Mouse (Mus musculus) left cerebral cortex, postnatal 25 days (tissue): Measurements from ENCODE around the gene Iqcd. TPM values are rescaled to one million over a fixed set of nuclear protein-coding genes. Genes with fewer than 3 reads are reported as not detected.

Source experiments
- DNase-seq, 2 experiments: peaks; one replicate each; pipeline ENCODE4 v3.0.0; 2022; ENCODE audit warnings: low spot score in 2 of 2, mixed read lengths in 1 of 2
- intact Hi-C: fragments of 180-260 bp; cut with DNase I; formaldehyde crosslinking; loops from one replicate; pipeline ENCODE4 v1.15.1; 2025
- total RNA-seq, 2 experiments: library from RNA; stranded (reverse); gene quantifications; 2 replicates each; pipeline ENCODE4 v1.2.3; 2021

Gene Iqcd
- total RNA-seq, 2 experiments from 2014 or later: 0.32 to 0.48 TPM

- intact Hi-C loops: no loop called here
- DNase-seq: no peak
These were observed 19.0 kb upstream of the Iqcd start for GRCm38 (mm10) chr5:120569791-120570190.

- intact Hi-C loops: no loop called here
- DNase-seq: no peak
These were observed 18.4 kb upstream of the Iqcd start for GRCm38 (mm10) chr5:120570289-120570897.

- DNase-seq: no peak
- intact Hi-C loops: no loop called here
These were observed 17.6 kb upstream of the Iqcd start for GRCm38 (mm10) chr5:120571056-120571740.

- intact Hi-C loops: no loop called here
- DNase-seq: no peak
These were observed 14.2 kb upstream of the Iqcd start for GRCm38 (mm10) chr5:120574469-120575063.

- intact Hi-C loops: no loop called here
- no peak for DNase-seq
These were observed 12.0 kb upstream of the Iqcd start for GRCm38 (mm10) chr5:120576781-120577301.

- no peak for DNase-seq
- intact Hi-C loops: no loop called here
These were observed 10.8 kb upstream of the Iqcd start for GRCm38 (mm10) chr5:120577935-120578441.

GRCm38 (mm10) chr5:120578504-120579081, 10.2 kb upstream of the Iqcd start:
- DNase-seq: no peak
- intact Hi-C loops: no loop called here

GRCm38 (mm10) chr5:120579211-120579897, 9.5 kb upstream of the Iqcd start:
- intact Hi-C loops: no loop called here
- no peak for DNase-seq

- DNase-seq: no peak
- intact Hi-C loops: no loop called here
These were observed 8.8 kb upstream of the Iqcd start for GRCm38 (mm10) chr5:120579898-120580626.

GRCm38 (mm10) chr5:120582002-120582401, 6.8 kb upstream of the Iqcd start:
- no peak for DNase-seq
- intact Hi-C loops: no loop called here

GRCm38 (mm10) chr5:120583511-120583910, 5.3 kb upstream of the Iqcd start:
- intact Hi-C loops: no loop called here
- no peak for DNase-seq

- no peak for DNase-seq
- intact Hi-C loops: loop anchor here (5.0 kb wide), 1 partner anchor 83 kb away; the partner anchor contains the start of gene Plbd2
These were observed 3.8 kb upstream of the Iqcd start for GRCm38 (mm10) chr5:120584968-120585367.

- DNase-seq: peak; percentile 50 to 88
These were observed 1.8 kb upstream of the Iqcd start for GRCm38 (mm10) chr5:120586741-120587615.

GRCm38 (mm10) chr5:120587616-120587926, 1.2 kb upstream of the Iqcd start:
- intact Hi-C loops: loop anchor here (5.0 kb wide), 1 partner anchor 85 kb away; the partner anchor contains the start of gene Plbd2
- no peak for DNase-seq

More at GRCm38 (mm10) chr5:120586741-120587615, 1.8 kb upstream of the Iqcd start:
- intact Hi-C loops: loop anchor here (5.0 kb wide), 1 partner anchor 85 kb away; the partner anchor contains the start of gene Plbd2

GRCm38 (mm10) chr5:120587940-120588568, 762 bp upstream of the Iqcd start:
- intact Hi-C loops: loop anchor here (1.0 to 5.0 kb wide), 2 partner anchors 28 to 86 kb away; partner anchors contain the start of gene Plbd2
- DNase-seq: no peak

- DNase-seq: no peak
- intact Hi-C loops: no loop called here
These were observed 1.7 kb downstream of the Iqcd start for GRCm38 (mm10) chr5:120590356-120591010.

GRCm38 (mm10) chr5:120592141-120592540, 3.3 kb downstream of the Iqcd start:
- intact Hi-C loops: no loop called here
- DNase-seq: no peak
